Mouse (Mus musculus) testis, adult 2 months (tissue): ENCODE results near the gene U2surp.

Experiments used
- CTCF ChIP-seq: fragments of 200-500 bp; IDR thresholded peaks from 2 replicates; pipeline ENCODE4 v1.5.1; 2012; ENCODE audit warnings: low read depth, mild to moderate bottlenecking, inconsistent platforms, low read length, moderate library complexity; ENCODE audit not compliant: control insufficient read depth, insufficient read depth, insufficient replicate concordance
- POLR2A ChIP-seq: fragments of 200-500 bp; IDR thresholded peaks from 2 replicates; pipeline ENCODE4 v1.6.1; 2012; ENCODE audit warnings: low read depth, mild to moderate bottlenecking, inconsistent platforms, low read length, moderate library complexity; ENCODE audit not compliant: control insufficient read depth

GRCm38 (mm10) chr9:95521031-95521430, 9.2 kb upstream of the U2surp start:
- TF ChIP-seq POLR2A (no peak), CTCF (no peak)
